Mouse (Mus musculus) layer of hippocampus, postnatal 36 days (tissue): ENCODE measurements around the gene Tarbp2. TPM values are rescaled to one million over a fixed set of nuclear protein-coding genes. Genes with fewer than 3 reads are reported as not detected.

Experiments used
- DNase-seq, 2 experiments: peaks; one replicate each; pipeline ENCODE4 v3.0.0; 2022
- total RNA-seq, 2 experiments: library from RNA; stranded (reverse); gene quantifications; 2 replicates each; pipeline ENCODE4 v1.2.3; 2021

Gene Tarbp2
- total RNA-seq, 2 experiments from 2014 or later, result 32.2 to 36.9 TPM

GRCm38 (mm10) chr15:102505770-102506463, 12.1 kb upstream of the Tarbp2 start:
- no peak for DNase-seq

GRCm38 (mm10) chr15:102506464-102506830, 11.5 kb upstream of the Tarbp2 start:
- no peak for DNase-seq

GRCm38 (mm10) chr15:102506864-102507263, 11.1 kb upstream of the Tarbp2 start:
- no peak for DNase-seq

- no peak for DNase-seq
Measured at GRCm38 (mm10) chr15:102507561-102507960, 10.4 kb upstream of the Tarbp2 start.

DNA sequence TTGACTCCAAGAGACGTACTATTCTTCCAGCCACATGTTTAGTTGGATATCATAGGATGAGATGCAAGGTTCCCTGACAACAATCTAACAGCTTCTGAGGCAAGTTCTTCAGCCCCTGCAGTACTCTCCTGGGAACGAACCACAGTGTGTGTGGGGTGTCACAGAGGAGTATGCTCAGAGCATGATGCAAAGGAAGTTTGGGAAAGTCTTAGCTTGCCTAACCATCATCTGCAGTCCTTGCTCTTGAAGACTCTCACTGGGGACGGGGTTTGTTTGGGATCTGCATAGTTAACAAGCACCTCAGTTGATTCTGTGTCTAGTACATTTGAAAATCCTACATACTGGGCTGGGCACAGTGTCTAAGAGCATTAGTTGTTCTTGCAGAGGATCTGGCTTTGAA, 9.7 kb upstream of the Tarbp2 start:
- DNase-seq, result no peak

DNA sequence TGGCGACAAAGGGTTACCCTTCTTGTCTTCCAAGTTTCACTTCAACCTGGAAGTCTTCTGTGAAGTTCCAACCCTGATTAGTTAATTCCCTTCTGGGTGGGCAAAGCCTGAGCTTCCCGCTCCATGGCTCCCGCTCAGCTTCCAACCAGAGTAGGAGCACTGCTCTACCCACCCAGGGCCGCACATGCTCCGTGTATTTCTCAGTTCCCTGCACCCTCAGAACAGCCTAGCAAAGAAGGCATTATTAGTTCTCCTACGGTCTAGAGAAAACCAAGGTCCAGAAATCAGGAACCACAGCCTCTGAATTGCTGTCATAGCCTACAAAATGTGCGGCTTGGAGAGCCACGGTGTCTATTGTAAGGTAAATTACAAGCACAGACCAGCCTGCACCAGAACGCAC, 7.9 kb upstream of the Tarbp2 start:
- no peak for DNase-seq

- peak; percentile 84 to 86 for DNase-seq
Measured at GRCm38 (mm10) chr15:102510590-102511284, 7.3 kb upstream of the Tarbp2 start.

DNA sequence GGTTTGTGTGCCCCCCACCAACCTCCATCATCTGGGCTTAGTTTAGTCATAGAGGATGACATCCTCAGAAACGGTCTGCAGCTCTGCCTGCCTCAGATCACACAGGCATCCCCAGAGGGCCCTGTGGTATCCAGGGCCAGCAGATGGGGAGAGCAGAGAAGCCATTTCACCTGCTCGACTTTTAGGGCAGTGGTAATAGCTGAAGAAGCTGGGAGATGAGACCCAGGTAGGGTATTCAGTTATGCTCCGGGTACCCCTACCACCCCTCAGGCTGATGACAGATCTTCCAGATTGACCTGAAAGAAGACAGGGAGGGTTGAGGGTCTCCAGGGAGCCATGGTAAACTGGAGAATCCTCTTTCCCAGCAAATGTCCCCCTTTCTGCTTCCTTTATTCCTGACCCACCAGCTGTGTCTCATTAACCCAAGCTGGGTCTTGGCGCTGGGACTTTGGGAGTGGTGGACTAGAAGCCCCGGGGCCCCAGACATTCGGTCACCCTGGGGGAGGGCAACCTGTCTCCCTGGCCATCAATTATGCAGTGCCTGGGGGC, 6.6 kb upstream of the Tarbp2 start:
- DNase-seq, result no peak

DNA sequence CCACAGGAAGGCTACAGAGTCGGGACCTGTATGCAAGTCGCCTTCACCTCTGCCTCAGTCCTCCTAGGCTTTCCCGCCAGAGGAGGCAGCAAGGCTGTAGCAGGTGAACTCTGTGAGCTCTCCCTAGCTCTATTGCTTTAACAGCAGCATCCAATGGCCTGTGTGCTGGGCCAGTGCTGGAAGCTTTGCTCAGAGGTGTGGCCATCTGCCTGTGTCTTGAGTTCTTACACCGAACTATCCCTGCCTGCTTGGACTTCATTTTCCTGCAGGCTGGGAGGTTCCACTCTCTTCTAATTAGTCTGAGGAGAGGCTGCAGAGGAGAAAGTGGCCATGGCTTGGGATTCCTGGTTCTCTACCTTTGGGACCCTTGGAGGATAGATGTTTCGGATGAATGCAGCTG, 6.0 kb upstream of the Tarbp2 start:
- DNase-seq, result no peak

- no peak for DNase-seq
Measured at GRCm38 (mm10) chr15:102512471-102512870, 5.5 kb upstream of the Tarbp2 start.

GRCm38 (mm10) chr15:102513004-102513403, 5.0 kb upstream of the Tarbp2 start:
- DNase-seq, result no peak

DNA sequence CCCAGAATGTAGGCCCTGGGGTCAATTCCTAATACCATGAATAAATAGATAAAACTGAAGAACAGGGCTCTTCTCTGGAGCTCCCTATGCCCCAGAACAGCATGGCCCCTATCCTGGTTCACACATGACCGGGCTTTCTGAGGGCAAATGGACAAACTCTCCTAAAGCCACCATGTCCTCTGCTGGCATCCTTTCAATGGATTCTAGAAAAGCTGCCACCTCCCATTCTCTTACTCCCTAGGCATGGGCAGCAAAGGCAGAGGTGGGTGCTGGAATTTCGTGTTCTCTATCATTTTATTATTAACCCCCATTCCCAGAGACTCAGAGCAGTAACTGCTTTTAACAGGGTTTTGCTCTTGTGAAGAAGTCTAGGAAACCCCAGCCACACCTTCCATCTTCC, 2.7 kb upstream of the Tarbp2 start:
- DNase-seq, result no peak

DNA sequence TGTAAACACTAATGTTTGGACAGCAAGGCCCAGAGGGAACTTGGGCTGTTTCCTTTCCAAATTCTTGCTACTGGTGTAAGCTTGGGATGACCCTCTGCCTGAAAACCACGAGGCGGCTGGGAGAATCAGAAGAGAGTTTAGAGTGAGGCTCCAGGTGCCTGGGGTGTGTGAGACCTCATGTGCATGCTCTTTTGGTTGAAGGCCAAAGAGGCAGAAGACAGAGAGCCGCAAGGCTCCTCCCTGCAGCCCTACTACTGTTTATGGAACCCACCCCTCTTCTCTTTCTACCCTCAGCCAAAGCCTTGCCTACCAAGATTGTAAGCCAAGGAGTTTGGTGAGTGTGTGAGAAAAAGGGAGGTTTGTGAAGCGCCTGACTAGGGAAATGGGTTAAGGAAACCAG, 2.2 kb upstream of the Tarbp2 start:
- DNase-seq, result no peak

- DNase-seq, result peak in 1 of 2 experiments; percentile 48
Measured at GRCm38 (mm10) chr15:102516293-102516692, 1.7 kb upstream of the Tarbp2 start.

DNA sequence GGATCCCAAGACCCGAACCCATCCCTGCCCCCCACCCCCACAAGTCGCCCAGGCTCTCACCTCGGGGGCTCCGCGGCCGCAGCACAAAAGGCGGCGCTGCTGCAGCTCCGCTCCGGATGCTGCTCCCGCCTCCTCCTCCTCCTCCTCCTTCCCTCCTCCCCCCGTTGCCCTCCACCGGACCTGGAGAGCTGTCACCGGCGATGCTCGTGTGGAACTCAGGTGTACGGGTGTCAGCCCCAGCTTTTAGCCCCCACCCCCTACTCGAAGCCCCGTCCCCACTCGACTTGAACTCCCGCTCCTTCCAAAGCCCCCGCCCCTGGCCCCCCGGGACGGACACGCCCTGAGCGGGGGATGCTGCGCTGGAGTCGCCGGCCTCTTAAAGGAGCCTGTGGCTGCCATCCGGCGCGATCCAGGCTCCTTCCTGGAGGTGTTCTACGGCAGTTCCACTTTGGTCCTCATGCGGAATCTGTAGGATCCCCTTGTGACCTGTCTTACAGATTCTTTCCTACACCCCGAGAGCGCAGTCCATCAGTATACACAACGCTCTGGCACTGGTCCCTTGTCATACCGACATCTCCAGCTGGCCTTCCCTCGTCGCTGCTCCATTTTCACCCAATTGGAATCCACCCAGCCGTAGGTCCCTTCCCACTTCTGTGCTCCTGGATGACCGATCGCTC, 1.1 kb upstream of the Tarbp2 start, which contains the start of gene Map3k12:
TSS of gene Map3k12 (minus strand) at position 337 of the 677 bp plus-strand sequence.
- peak; percentile 81 to 85 for DNase-seq

GRCm38 (mm10) chr15:102517631-102517975, 389 bp upstream of the Tarbp2 start:
- DNase-seq, result no peak

GRCm38 (mm10) chr15:102518859-102519201, 838 bp downstream of the Tarbp2 start:
- no peak for DNase-seq

GRCm38 (mm10) chr15:102519211-102520141, 1.5 kb downstream of the Tarbp2 start:
- no peak for DNase-seq

- DNase-seq, result no peak
Measured at GRCm38 (mm10) chr15:102520416-102520815, 2.4 kb downstream of the Tarbp2 start.

DNA sequence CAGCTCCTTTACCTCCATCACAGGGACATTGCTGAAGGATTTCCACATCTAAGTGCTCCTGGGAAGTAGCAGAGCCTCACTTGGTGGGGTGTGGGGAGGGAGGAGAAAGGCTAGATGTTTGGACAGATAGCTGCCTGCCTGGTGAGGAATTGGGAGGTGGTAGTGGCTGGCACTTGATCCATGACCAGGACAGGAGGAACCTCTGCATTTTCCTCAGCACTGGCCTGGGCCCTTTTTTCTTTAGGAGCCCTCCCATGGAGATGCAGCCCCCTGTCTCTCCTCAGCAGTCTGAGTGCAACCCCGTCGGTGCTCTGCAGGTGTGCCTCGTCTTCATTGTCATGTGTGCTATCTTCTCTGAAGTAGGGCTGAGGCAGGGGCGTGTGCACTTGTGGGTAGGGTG, 3.5 kb downstream of the Tarbp2 start:
- DNase-seq, result no peak

- DNase-seq, result peak; percentile 63 to 75
Measured at GRCm38 (mm10) chr15:102524892-102525485, 7.0 kb downstream of the Tarbp2 start, which contains the start of gene Npff. TSS of gene Npff (minus strand) at chr15:102524942.
